In the genomic region with DNA sequence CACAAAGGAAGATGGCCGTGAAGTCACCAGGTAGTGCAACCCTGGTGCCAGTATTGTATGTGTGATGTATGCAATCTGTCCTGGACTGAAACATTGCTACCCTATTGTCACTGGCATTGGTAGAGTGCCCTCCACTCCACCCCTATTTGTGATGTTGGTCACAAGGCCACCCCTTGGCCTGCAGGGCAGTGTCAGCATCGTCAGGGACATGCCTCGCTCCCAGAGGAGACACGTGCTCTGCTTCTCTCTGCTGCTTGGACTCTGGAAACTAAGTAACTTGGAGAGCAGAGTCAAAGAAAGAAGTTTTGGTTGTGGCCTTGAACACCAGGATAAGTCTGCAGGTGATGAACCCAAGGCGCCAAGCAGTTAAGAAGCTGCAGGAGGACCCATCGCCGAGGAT, we compare ENCODE assay signal across 26 mouse cellular contexts.
DNase-seq lines count a peak whose midpoint lies in the region; ATAC-seq and TF ChIP-seq lines count a peak whose summit lies in the region.
"Had no signal": no experiment of that assay in that cellular context is flagged by ENCODE, and none has a peak within 500 bp of the region (broad histone marks: within the 10 kb centered on the region; RNA-seq: fewer than 3 reads in every experiment).

No protein-coding gene starts in this region.

- ATAC-seq in midbrain, embryonic 16.5 days: no peak
- ATAC-seq: activated CD4-positive, CD25-positive, alpha-beta regulatory T cell, adult 4 months; intestine, embryonic 16.5 days had no signal

- DNase-seq in spleen, adult 2 months (ENCODE audit: low read depth in 1 of 2, low spot score in 2 of 2): no peak
- no peak for DNase-seq in spleen, postnatal 4 days (ENCODE audit: low spot score in 2 of 2)
- peak; percentile 41 for DNase-seq in adrenal gland, adult 8-10 months
- peak; percentile 49 for DNase-seq in adrenal gland, postnatal 14 days
- DNase-seq: cerebellum, adult 11 months; cerebellum, adult 9-11 months; gastrocnemius, postnatal 14 days; kidney, adult 8-10 months; kidney, postnatal 4 days; left cerebral cortex, postnatal 4 days; liver, embryonic 13.5 days; lung, adult 18-20 months; lung, postnatal 14 days; right cerebral cortex, adult 18-20 months; thymus, postnatal 36 days had no signal

- H3K27me3 ChIP-seq in spleen, adult 2 months (ENCODE audit: control insufficient read depth, insufficient read depth, low read length): no peaks in the 10 kb centered on the region
- H3K27me3 ChIP-seq in megakaryocyte, embryonic 14.5 days (replicated peaks): no peaks in the 10 kb centered on the region
- H3K27me3 ChIP-seq in midbrain, embryonic 16.5 days (ENCODE audit: control insufficient read depth, insufficient read depth, low read depth, low read length): no peaks in the 10 kb centered on the region
- H3K27me3 ChIP-seq: embryonic facial prominence, embryonic 13.5 days; forebrain, embryonic 12.5 days; hindbrain, embryonic 12.5 days; liver, embryonic 13.5 days; neural tube, embryonic 12.5 days had no signal

- H3K9me3 ChIP-seq in megakaryocyte, embryonic 14.5 days: no peaks in the 10 kb centered on the region
- no peaks in the 10 kb centered on the region for H3K9me3 ChIP-seq in midbrain, embryonic 16.5 days (replicated peaks; ENCODE audit: control insufficient read depth, low read length, poor library complexity, severe bottlenecking)
- H3K9me3 ChIP-seq: embryonic facial prominence, embryonic 13.5 days; forebrain, embryonic 12.5 days; hindbrain, embryonic 12.5 days; liver, embryonic 13.5 days; neural tube, embryonic 12.5 days had no signal

- no peak overlapping the region for H3K9ac ChIP-seq in midbrain, embryonic 16.5 days (ENCODE audit: low read depth, low read length)
- H3K9ac ChIP-seq: embryonic facial prominence, embryonic 13.5 days; forebrain, embryonic 12.5 days; hindbrain, embryonic 12.5 days; liver, embryonic 13.5 days; neural tube, embryonic 12.5 days had no signal

- H3K4me2 ChIP-seq in midbrain, embryonic 16.5 days (ENCODE audit: low read length): no peak overlapping the region
- H3K4me2 ChIP-seq: embryonic facial prominence, embryonic 13.5 days; forebrain, embryonic 12.5 days; hindbrain, embryonic 12.5 days; liver, embryonic 13.5 days; midbrain, embryonic 11.5 days; neural tube, embryonic 12.5 days had no signal

- H3K4me3 ChIP-seq in spleen, adult 2 months (ENCODE audit: extremely low read depth, insufficient read depth, insufficient read length): no peak overlapping the region
- H3K4me3 ChIP-seq in megakaryocyte, embryonic 14.5 days (replicated peaks): peak overlapping the region; percentile 25
- H3K4me3 ChIP-seq in midbrain, embryonic 16.5 days (ENCODE audit: low read depth, low read length): no peak overlapping the region
- H3K4me3 ChIP-seq: embryonic facial prominence, embryonic 13.5 days; forebrain, embryonic 12.5 days; hindbrain, embryonic 12.5 days; liver, embryonic 13.5 days; myocyte; neural tube, embryonic 12.5 days had no signal

- peak overlapping the region; percentile 48 for H3K27ac ChIP-seq in spleen, adult 2 months (ENCODE audit: insufficient read depth, low read length)
- no peak overlapping the region for H3K27ac ChIP-seq in midbrain, embryonic 16.5 days (ENCODE audit: low read length)
- H3K27ac ChIP-seq: embryonic facial prominence, embryonic 13.5 days; forebrain, embryonic 12.5 days; hindbrain, embryonic 12.5 days; kidney, postnatal 0 days; neural tube, embryonic 12.5 days had no signal

- H3K36me3 ChIP-seq in spleen, adult 2 months (ENCODE audit: control insufficient read depth, insufficient read depth, low read length): peaks cover 5% of the 10 kb centered on the region
- peaks cover 91% of the 10 kb centered on the region for H3K36me3 ChIP-seq in megakaryocyte, embryonic 14.5 days (replicated peaks; ENCODE audit: low read length)
- 0 out of 2 replicates have a peak, but pooled peaks cover 3% of the 10 kb centered on the region for H3K36me3 ChIP-seq in midbrain, embryonic 16.5 days (ENCODE audit: control insufficient read depth, insufficient read depth, low read length)
- H3K36me3 ChIP-seq: hindbrain, embryonic 12.5 days; neural tube, embryonic 12.5 days had no signal

- TF ChIP-seq CTCF in spleen, adult 2 months (IDR thresholded peaks at IDR 0.05; ENCODE audit: extremely low read depth, insufficient read depth, insufficient read length, insufficient replicate concordance): no peak

- peaks cover 25% of the 10 kb centered on the region; the same call in 1 of the 2 replicates for H3K4me1 ChIP-seq in spleen, adult 2 months (ENCODE audit: control insufficient read depth, insufficient read depth, insufficient read length)
- H3K4me1 ChIP-seq in megakaryocyte, embryonic 14.5 days: peaks cover 98% of the 10 kb centered on the region
- H3K4me1 ChIP-seq in midbrain, embryonic 16.5 days (ENCODE audit: control insufficient read depth, insufficient read depth, low read length): peaks cover 3% of the 10 kb centered on the region; the same call in 1 of the 2 replicates

- WGBS in spleen, adult 2 months: 87% methylated on average over 7 of the region's 7 CpGs
- 94% methylated on average over 7 of the region's 7 CpGs for WGBS in midbrain, embryonic 16.5 days

- TF ChIP-seq POLR2A in spleen, adult 2 months (IDR thresholded peaks at IDR 0.05; ENCODE audit: low read depth, low read length): no peak

Comparison
In these comparisons a context has a peak if more than half of its experiments do, and no peak if none do; other contexts are left out.
1. DNase-seq: peak in adrenal gland, adult 8-10 months (single experiment) and adrenal gland, postnatal 14 days (single experiment); none in spleen, adult 2 months (0 of 2) and spleen, postnatal 4 days (0 of 2).